Mouse (Mus musculus): ENCODE results near the gene Olfr1359. TPM values are rescaled to one million over a fixed set of nuclear protein-coding genes. Genes with fewer than 3 reads are reported as not detected.
"Not testable (repeated sequence)": the region's sequence is repeated elsewhere in the genome, so short reads cannot be mapped to it uniquely, and the experiment has no call there.

Olfr1359 gene
- polyA plus RNA-seq, 1 experiment from 2014 or later: not detected

DNA sequence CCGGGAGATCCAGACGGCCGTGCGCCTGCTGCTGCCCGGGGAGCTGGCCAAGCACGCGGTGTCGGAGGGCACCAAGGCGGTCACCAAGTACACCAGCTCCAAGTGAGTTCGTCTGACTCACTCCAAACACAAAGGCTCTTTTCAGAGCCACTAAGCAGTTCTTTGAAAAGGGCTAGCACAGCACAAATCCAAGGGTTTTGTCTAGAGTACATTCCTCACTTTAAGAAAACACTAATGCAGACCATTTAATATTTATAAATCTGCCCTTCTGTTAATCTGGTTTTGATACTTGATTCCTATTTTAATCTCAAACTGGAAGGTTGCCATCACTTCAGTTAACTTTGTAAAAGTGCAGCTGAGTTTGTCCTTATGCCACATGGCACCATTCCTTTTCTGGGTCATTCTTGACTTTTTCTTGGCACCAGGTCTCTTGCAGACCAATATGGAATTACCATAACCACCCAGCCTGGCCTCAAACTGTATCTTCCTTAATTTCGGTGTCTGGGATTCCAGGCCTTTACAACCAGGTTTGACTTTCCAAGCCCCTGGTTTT lies 24.5 kb downstream of the Olfr1359 start:
- Histone ChIP-seq H3K36me3 (ENCODE audit: control insufficient read depth, insufficient read depth, low read length) (no peaks in the 10 kb centered on the region), H3K9ac (ENCODE audit: low read length) (peak overlapping the region; percentile 58), H3K4me1 (ENCODE audit: control insufficient read depth, insufficient read depth, low read length) (peaks cover 18% of the 10 kb centered on the region), H3K4me3 (ENCODE audit: low read depth, low read length) (peak overlapping the region; percentile 28), H3K27me3 (ENCODE audit: control insufficient read depth, insufficient read depth, low read length) (no peaks in the 10 kb centered on the region), H3K9me3 (ENCODE audit: control insufficient read depth, low read length) (no peaks in the 10 kb centered on the region), H3K4me2 (peak overlapping the region; percentile 49), H3K27ac (ENCODE audit: low read depth, low read length) (peak overlapping the region; percentile 94)
- DNase-seq (ENCODE audit: low spot score, missing footprints) (peak; percentile 95), ATAC-seq (ENCODE audit: low FRiP score) (peak; percentile 34)
- 3% methylated on average over 11 of the region's 11 CpGs for WGBS

DNA sequence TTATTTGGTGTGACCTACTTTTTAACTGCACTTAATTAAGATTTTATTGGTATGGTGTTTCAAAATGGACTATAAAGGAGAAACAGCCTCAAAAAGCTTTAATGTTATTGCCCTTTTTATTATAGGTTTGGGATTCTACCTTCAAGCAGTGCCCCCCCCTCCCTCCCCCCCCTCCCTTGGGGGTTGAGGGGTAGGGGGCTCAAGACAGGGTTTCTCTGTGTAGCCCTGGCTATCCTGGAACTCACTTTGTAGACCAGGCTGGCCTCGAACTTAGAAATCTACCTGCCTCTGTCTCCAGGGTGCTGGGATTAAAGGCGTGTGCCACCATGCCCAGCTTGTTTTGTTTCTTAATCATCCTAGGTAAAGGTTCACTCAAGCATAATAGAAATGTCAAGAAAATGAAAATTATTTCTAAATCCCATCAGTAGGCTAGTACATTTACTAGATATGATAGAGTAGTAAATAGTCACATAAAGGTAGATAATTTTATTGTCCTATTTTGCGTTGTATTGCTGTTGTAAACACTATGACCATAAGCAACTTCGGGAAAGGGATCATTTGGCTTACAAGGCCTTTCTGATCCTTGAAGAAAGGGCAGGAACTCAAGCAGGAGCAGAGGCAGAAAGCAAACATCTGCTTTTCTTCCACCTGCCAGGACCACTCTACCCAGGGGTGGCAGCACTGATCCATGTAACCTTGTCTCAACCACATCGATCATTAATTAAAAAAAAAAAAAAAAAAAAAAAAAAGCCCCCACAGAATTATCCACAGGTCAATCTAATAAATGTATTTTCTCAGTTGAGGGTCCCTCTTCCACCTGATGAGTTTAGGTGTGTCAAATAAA lies 25.3 kb downstream of the Olfr1359 start:
- ATAC-seq (ENCODE audit: low FRiP score) (no peak), DNase-seq (ENCODE audit: low spot score, missing footprints) (peak; percentile 85)
- peak overlapping the region; percentile 58; the same call in 1 of the 2 replicates for H3K9ac ChIP-seq (ENCODE audit: low read length)
- peak overlapping the region; percentile 94 for H3K27ac ChIP-seq (ENCODE audit: low read depth, low read length)
- 33% methylated on average over 5 of the region's 5 CpGs for WGBS
- no peaks in the 10 kb centered on the region for H3K36me3 ChIP-seq (ENCODE audit: control insufficient read depth, insufficient read depth, low read length)
- no peaks in the 10 kb centered on the region for H3K27me3 ChIP-seq (ENCODE audit: control insufficient read depth, insufficient read depth, low read length)
- H3K9me3 ChIP-seq (ENCODE audit: control insufficient read depth, low read length): no peaks in the 10 kb centered on the region
- H3K4me3 ChIP-seq (ENCODE audit: low read depth, low read length): no peak overlapping the region
- peak overlapping the region; percentile 49 for H3K4me2 ChIP-seq
- H3K4me1 ChIP-seq (ENCODE audit: control insufficient read depth, insufficient read depth, low read length): peaks cover 22% of the 10 kb centered on the region

DNA sequence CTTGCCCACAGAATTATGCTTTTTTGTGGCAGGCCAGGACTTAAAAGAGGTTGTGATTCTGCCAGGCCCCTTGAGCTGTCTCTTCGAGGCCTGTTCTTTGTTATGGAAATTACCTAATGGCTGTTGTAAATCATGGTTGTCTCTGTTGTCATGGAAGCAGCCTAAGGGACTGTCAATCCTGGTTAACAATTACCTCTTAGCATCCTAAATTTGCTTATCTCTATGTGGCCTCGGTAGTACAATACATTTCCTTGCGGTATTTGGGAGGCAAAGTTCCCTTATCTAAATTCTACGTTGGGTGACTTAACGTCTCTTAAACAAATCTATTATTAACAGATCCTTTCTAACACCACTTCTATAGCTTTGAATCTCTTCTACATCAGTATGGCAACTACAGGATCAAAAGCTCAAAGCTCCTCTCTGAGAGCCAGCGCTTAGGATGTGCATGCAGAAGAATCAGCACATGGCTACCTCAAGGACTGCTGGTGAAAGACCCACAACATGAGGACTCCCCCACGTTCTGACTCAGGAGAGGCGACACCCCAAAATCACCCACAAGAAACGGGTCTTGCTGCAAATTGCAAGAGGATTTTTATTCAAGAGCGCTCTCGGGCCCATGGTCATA lies 30.1 kb downstream of the Olfr1359 start:
- Histone ChIP-seq H3K27ac (ENCODE audit: low read depth, low read length) (peak overlapping the region; percentile 3), H3K4me3 (ENCODE audit: low read depth, low read length) (no peak overlapping the region), H3K4me1 (ENCODE audit: control insufficient read depth, insufficient read depth, low read length) (peaks cover 12% of the 10 kb centered on the region; the same call in 1 of the 2 replicates), H3K9me3 (ENCODE audit: control insufficient read depth, low read length) (no peaks in the 10 kb centered on the region), H3K27me3 (ENCODE audit: control insufficient read depth, insufficient read depth, low read length) (no peaks in the 10 kb centered on the region), H3K4me2 (0 out of 2 replicates have a peak overlapping the region, but pooled peaks have one; percentile 14), H3K9ac (ENCODE audit: low read length) (no peak overlapping the region), H3K36me3 (ENCODE audit: control insufficient read depth, insufficient read depth, low read length) (no peaks in the 10 kb centered on the region)
- DNase-seq (ENCODE audit: low spot score, missing footprints) (peak; percentile 89), ATAC-seq (ENCODE audit: low FRiP score) (peak; percentile 90)
- 19% methylated on average over 11 of the region's 11 CpGs for WGBS

DNA sequence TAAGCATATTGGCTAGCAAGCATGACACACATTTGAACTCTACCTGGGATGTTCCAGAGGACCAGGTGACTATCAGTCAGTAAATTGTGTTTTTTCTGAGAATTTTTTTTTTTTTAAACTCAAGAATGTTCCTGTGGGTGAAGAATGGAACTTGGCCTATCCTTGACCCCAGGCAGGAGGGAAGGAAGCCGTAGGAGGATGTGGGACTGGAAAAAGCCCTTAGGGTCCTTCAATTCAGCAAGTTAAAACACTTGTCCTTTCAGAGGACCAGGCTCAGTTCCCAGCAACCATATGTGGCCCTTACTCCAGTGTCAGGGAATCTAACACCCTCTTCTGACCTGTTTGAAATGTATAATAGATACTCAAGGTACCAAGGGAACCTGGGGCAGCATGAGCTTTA lies 31.6 kb downstream of the Olfr1359 start:
- 81% methylated on average over 1 of the region's 1 CpGs for WGBS
- H3K9ac ChIP-seq (ENCODE audit: low read length): no peak overlapping the region
- H3K27me3 ChIP-seq (ENCODE audit: control insufficient read depth, insufficient read depth, low read length): no peaks in the 10 kb centered on the region
- H3K4me2 ChIP-seq: no peak overlapping the region
- ATAC-seq (ENCODE audit: low FRiP score): no peak
- no peaks in the 10 kb centered on the region for H3K9me3 ChIP-seq (ENCODE audit: control insufficient read depth, low read length)
- H3K36me3 ChIP-seq (ENCODE audit: control insufficient read depth, insufficient read depth, low read length): no peaks in the 10 kb centered on the region
- DNase-seq (ENCODE audit: low spot score, missing footprints): no peak
- H3K27ac ChIP-seq (ENCODE audit: low read depth, low read length): no peak overlapping the region
- no peak overlapping the region for H3K4me3 ChIP-seq (ENCODE audit: low read depth, low read length)
- H3K4me1 ChIP-seq (ENCODE audit: control insufficient read depth, insufficient read depth, low read length): peaks cover 16% of the 10 kb centered on the region; the same call in 1 of the 2 replicates

DNA sequence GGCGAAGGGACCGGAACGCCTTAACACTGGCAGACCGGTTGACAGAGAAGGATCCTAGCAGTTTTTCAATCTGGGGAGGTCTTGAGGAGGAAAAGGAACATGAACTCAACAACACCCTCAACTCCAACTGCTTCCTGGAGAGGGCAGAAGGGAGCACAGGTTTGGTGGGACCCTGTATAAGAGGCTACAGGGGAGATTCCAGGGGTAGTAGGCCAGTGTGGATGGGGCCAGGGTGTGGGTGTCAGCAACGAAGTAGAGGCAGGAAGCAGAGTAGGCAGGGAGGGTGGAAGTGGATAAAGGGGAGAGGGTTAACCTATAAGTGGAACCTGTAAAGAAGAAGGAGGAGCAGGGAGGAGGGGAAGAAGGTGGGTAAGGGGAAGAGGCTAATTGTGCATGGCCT lies 35.6 kb downstream of the Olfr1359 start:
- Histone ChIP-seq H3K9ac (ENCODE audit: low read length) (peak overlapping the region; percentile 64; the same call in 1 of the 2 replicates), H3K4me2 (no peak overlapping the region), H3K36me3 (ENCODE audit: control insufficient read depth, insufficient read depth, low read length) (no peaks in the 10 kb centered on the region), H3K4me3 (ENCODE audit: low read depth, low read length) (no peak overlapping the region), H3K4me1 (ENCODE audit: control insufficient read depth, insufficient read depth, low read length) (peaks cover 7% of the 10 kb centered on the region; the same call in 1 of the 2 replicates), H3K9me3 (ENCODE audit: control insufficient read depth, low read length) (no peaks in the 10 kb centered on the region), H3K27ac (ENCODE audit: low read depth, low read length) (peak overlapping the region; percentile 98), H3K27me3 (ENCODE audit: control insufficient read depth, insufficient read depth, low read length) (no peaks in the 10 kb centered on the region)
- DNase-seq (ENCODE audit: low spot score, missing footprints): peak; percentile 90
- WGBS: 68% methylated on average over 5 of the region's 5 CpGs
- peak; percentile 14; the same call in 1 of the 2 replicates for ATAC-seq (ENCODE audit: low FRiP score)

DNA sequence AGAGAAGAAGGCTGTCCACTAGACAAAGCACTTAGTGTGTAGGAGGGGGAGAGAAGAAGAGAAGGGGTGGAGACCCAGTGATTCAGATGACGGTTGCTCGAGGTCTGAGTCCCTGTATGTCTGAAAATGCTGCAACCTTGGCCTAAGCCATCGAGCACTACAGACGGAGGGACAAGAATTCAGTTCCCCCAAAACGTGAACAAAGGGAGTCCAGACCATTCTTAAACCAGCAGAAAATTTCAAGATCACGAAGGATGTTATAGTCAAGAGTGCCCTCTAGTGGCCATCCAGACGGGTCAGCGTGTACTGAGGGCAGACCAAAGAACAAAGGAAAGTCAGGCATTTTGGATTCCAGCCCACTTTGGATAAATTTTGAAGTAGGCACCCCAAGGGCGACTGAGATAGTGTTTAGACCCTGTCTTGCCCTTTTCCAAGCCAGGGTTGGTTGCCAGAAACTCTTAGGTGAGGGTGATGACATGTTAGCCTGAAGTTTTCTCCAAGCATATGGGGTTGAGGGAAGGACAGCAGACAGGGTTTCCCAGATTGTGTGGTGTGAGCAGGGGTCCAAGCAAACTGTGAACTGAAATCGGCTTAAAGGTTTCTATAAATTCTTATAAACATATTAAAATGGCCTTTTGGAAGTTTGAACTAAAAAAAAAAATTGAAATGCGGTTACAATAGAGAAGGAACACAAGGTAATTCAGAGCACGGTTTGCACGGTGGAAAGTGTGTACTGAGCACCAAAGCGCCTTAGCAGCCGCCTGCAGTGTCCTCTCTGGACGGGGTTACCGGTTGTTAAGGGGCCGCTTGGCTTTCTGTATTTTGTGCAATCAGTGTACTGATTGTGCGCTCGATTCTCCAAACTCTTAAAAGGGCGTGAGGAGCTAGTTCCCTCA lies 36.3 kb downstream of the Olfr1359 start:
- ATAC-seq (ENCODE audit: low FRiP score): peak; percentile 80
- H3K9ac ChIP-seq (ENCODE audit: low read length): peak overlapping the region; percentile 64
- H3K4me1 ChIP-seq (ENCODE audit: control insufficient read depth, insufficient read depth, low read length): peaks cover 7% of the 10 kb centered on the region; the same call in 1 of the 2 replicates
- H3K4me3 ChIP-seq (ENCODE audit: low read depth, low read length): peak overlapping the region; percentile 40
- H3K4me2 ChIP-seq: peak overlapping the region; percentile 67
- no peaks in the 10 kb centered on the region for H3K27me3 ChIP-seq (ENCODE audit: control insufficient read depth, insufficient read depth, low read length)
- under 1% methylated on average over 21 of the region's 21 CpGs for WGBS
- peak; percentile 96 for DNase-seq (ENCODE audit: low spot score, missing footprints)
- no peaks in the 10 kb centered on the region for H3K9me3 ChIP-seq (ENCODE audit: control insufficient read depth, low read length)
- H3K27ac ChIP-seq (ENCODE audit: low read depth, low read length): peak overlapping the region; percentile 98
- H3K36me3 ChIP-seq (ENCODE audit: control insufficient read depth, insufficient read depth, low read length): no peaks in the 10 kb centered on the region

DNA sequence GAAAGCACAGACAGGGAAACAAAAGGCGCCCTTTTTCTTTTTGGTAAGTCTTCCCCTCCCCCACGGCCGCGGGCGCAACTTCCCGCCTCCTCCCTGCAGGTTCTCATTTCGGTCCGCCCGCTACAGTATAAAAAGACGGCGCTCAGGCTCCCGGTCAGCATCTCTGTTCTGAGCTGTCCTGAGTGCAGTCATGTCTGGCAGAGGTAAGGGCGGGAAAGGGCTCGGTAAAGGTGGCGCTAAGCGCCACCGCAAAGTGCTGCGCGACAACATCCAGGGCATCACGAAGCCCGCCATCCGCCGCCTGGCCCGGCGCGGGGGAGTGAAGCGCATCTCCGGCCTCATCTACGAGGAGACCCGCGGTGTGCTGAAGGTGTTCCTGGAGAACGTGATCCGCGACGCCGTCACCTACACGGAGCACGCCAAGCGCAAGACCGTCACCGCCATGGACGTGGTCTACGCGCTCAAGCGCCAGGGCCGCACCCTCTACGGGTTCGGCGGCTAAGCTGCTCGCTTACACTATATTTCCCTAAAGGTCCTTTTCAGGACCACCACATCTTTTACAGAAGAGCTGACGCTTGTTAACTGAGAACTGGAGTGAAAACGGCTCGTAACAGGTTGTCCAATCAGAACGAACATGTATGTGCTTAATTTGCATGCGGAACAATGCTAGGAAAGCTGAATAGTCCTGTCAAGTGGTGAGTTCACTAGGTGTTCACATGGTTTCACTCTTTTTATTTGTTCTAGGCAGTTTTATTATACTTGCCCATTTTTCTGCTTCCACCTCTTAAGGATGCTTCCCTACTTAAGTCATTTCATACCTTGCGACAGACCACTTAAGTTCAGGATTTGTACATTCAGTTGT lies 37.2 kb downstream of the Olfr1359 start, which contains the start of gene Hist1h4j:
Gene Hist1h4j, plus strand, starts transcription at position 159 of the 862 bp plus-strand sequence.
- ATAC-seq (ENCODE audit: low FRiP score): peak; percentile 92
- not testable (repeated sequence) for H3K36me3 ChIP-seq (ENCODE audit: control insufficient read depth, insufficient read depth, low read length); H3K4me1 ChIP-seq (ENCODE audit: control insufficient read depth, insufficient read depth, low read length); H3K9me3 ChIP-seq (ENCODE audit: control insufficient read depth, low read length); H3K27me3 ChIP-seq (ENCODE audit: control insufficient read depth, insufficient read depth, low read length)
- DNase-seq (ENCODE audit: low spot score, missing footprints): peak; percentile 99
- Histone ChIP-seq H3K4me3 (ENCODE audit: low read depth, low read length) (peak within 1 kb of the TSS; percentile 40), H3K27ac (ENCODE audit: low read depth, low read length) (peak within 1 kb of the TSS; percentile 98), H3K4me2 (peak within 1 kb of the TSS; percentile 67), H3K9ac (ENCODE audit: low read length) (peak within 1 kb of the TSS; percentile 64)
- under 1% methylated on average over 43 of the region's 56 CpGs for WGBS

DNA sequence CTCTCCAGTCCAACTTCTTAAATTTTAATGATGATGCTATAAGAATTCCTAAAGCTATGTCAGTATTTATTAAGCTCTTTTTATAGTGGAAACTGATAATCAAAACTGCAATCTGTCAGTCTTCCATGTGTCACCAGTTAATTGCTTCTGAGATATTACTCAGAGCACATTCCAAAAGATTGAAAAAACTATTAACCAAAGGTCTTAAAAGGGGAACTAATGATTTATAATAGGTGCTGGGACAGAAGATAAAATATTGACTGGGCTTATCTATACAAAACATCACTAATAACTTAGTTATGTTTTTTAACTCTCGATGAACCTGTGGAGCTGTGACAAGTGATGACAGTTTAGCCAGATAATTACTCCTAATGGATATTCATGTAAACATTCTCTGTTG lies 47.1 kb downstream of the Olfr1359 start:
- no peak overlapping the region for H3K4me2 ChIP-seq
- H3K9me3 ChIP-seq (ENCODE audit: control insufficient read depth, low read length): no peaks in the 10 kb centered on the region
- no peak overlapping the region for H3K9ac ChIP-seq (ENCODE audit: low read length)
- no peaks in the 10 kb centered on the region for H3K27me3 ChIP-seq (ENCODE audit: control insufficient read depth, insufficient read depth, low read length)
- 84% methylated on average over 1 of the region's 1 CpGs for WGBS
- ATAC-seq (ENCODE audit: low FRiP score) (no peak), DNase-seq (ENCODE audit: low spot score, missing footprints) (no peak)
- H3K36me3 ChIP-seq (ENCODE audit: control insufficient read depth, insufficient read depth, low read length): no peaks in the 10 kb centered on the region
- no peak overlapping the region for H3K4me3 ChIP-seq (ENCODE audit: low read depth, low read length)
- peaks cover 4% of the 10 kb centered on the region; the same call in 1 of the 2 replicates for H3K4me1 ChIP-seq (ENCODE audit: control insufficient read depth, insufficient read depth, low read length)
- no peak overlapping the region for H3K27ac ChIP-seq (ENCODE audit: low read depth, low read length)

Measured in midbrain, embryonic 11.5 days (tissue).